Mouse (Mus musculus) ES-Bruce4 (cell line): Measurements from ENCODE around the gene Ski. TPM values are rescaled to one million over a fixed set of nuclear protein-coding genes. Genes with fewer than 3 reads are reported as not detected.

Source experiments
- H3K27ac ChIP-seq: 2 replicates; pipeline ENCODE4 v1.5.1; 2012; ENCODE audit warnings: low read length, inconsistent platforms; ENCODE audit not compliant: insufficient read depth
- H3K27me3 ChIP-seq: 2 replicates; pipeline ENCODE4 v1.6.1; 2012; ENCODE audit warnings: mild to moderate bottlenecking, low read length, inconsistent platforms; ENCODE audit not compliant: control insufficient read depth, poor library complexity, insufficient read depth, severe bottlenecking
- H3K36me3 ChIP-seq: 2 replicates; pipeline ENCODE4 v1.6.1; 2012; ENCODE audit warnings: inconsistent platforms, mild to moderate bottlenecking, low read length, moderate library complexity; ENCODE audit not compliant: control insufficient read depth, poor library complexity, insufficient read depth, severe bottlenecking
- H3K4me1 ChIP-seq: one replicate; pipeline ENCODE4 v1.8.1; 2011; ENCODE audit warnings: low read length; ENCODE audit not compliant: control insufficient read depth, insufficient read depth
- H3K4me3 ChIP-seq: 2 replicates; pipeline ENCODE4 v1.5.1; 2011; ENCODE audit warnings: low read depth, mild to moderate bottlenecking, low read length
- H3K9ac ChIP-seq: 2 replicates; pipeline ENCODE4 v1.6.1; 2012; ENCODE audit warnings: low read depth, mild to moderate bottlenecking, inconsistent platforms; ENCODE audit not compliant: poor library complexity, severe bottlenecking
- H3K9me3 ChIP-seq: replicated peaks from 2 replicates; pipeline ENCODE4 v1.6.1; 2012; ENCODE audit warnings: mild to moderate bottlenecking, low read length, inconsistent platforms; ENCODE audit not compliant: control insufficient read depth, poor library complexity, insufficient read depth, severe bottlenecking
- CTCF ChIP-seq: IDR thresholded peaks from one replicate; pipeline ENCODE4 v1.8.1; 2011; ENCODE audit warnings: low read depth, low read length
- EP300 ChIP-seq: IDR thresholded peaks from 2 replicates; pipeline ENCODE4 v1.6.1; 2011; ENCODE audit warnings: low read depth, low read length; ENCODE audit not compliant: insufficient read depth
- POLR2A ChIP-seq: IDR thresholded peaks from one replicate; pipeline ENCODE4 v1.8.1; 2011; ENCODE audit warnings: low read length; ENCODE audit not compliant: insufficient read depth
- polyA plus RNA-seq: library from polyadenylated mRNA; stranded (reverse); fragments of >200 nt; gene quantifications from 2 replicates; pipeline ENCODE4 v1.2.4, GENCODE M21; 2011; ENCODE audit warnings: low read depth; ENCODE audit not compliant: missing spikeins, insufficient read depth, insufficient read length

Ski gene
- polyA plus RNA-seq, 1 experiment = 67.2 TPM

DNA sequence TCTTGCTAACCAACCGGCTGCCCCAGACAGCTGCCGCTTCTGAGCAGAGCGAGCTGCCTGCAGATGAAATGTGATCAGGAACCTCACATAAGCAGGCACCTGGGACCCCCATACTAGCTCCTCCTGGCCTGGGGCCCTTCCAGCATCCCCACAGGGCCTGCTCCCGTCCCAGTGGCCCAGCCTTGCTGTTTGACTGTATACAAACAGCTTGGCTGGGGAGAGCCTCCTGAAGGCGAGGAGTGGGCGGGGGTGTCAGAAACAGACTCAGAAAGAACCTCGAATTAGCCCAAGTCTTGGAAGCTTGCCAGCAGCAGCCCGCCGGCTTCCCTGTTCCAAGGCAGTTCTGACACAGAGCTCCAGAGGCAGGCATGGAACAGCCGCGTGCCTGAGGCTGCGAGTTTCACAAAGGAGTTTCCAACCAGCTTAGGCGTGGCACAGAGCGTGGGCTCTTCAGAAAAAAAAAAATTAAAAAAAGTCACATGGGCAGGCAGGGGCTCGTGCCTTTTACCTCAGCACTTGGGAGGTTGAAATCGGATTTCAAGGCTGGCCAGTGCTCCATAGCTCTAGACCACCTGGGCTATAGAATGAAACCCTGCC lies 99.8 kb downstream of the Ski start:
- H3K4me1 ChIP-seq = peaks cover 8% of the 10 kb centered on the region
- no peaks in the 10 kb centered on the region for H3K9me3 ChIP-seq
- TF ChIP-seq EP300 = no peak
- TF ChIP-seq POLR2A = no peak
- no peak for TF ChIP-seq CTCF
- no peaks in the 10 kb centered on the region for H3K27me3 ChIP-seq
- no peak overlapping the region for H3K9ac ChIP-seq
- no peak overlapping the region for H3K27ac ChIP-seq
- no peaks in the 10 kb centered on the region for H3K36me3 ChIP-seq
- H3K4me3 ChIP-seq = no peak overlapping the region

DNA sequence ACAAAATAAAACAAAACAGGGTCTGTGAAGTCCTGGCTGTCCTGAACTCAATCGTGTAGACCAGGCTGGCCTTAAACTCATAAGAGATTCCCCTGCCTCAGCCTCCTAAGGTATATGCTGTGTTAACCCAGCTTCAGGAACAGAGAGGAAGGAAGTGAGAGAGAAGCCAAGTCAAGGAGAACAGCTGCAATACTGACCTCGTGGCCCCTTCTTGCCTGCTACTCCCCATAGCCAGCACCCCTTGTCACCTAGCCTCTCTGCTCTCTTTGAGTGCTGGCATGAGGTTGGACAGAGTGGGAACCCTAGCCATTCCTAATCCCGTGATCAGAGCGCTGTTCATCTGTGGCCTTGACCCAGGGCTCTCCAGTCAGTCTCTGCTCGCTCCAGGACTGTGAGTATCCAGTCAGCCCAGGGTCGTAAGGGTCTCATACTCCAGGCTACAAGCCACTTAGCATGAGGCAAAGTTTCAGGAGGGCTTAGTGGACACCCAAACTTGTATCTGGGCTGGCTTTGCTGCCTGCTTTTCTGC lies 100.4 kb downstream of the Ski start:
- Histone ChIP-seq H3K4me1 (peaks cover 8% of the 10 kb centered on the region), H3K36me3 (no peaks in the 10 kb centered on the region), H3K27me3 (no peaks in the 10 kb centered on the region), H3K4me3 (no peak overlapping the region), H3K9me3 (no peaks in the 10 kb centered on the region), H3K9ac (no peak overlapping the region), H3K27ac (no peak overlapping the region)
- TF ChIP-seq POLR2A = no peak
- no peak for TF ChIP-seq EP300
- no peak for TF ChIP-seq CTCF

DNA sequence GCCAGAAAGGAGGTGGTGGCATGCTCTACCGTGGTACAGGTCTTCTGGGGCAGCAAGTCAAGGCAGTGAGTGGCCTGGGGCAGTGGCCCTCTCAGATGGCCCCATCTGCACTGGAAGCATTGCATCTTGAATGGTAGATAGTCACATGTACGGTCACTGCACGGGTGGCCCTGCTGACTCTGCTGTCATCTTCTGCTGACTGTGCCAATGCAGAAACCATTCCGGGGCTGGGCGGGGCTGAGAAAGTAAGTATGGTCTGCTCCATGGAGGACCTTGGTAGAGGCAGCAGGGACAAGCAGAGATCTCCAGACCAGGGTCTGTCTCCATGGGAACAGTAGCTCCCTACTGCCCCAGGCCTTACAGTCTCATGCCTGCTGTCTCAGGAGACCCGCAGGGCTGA lies 101.2 kb downstream of the Ski start:
- Histone ChIP-seq H3K27ac (no peak overlapping the region), H3K27me3 (no peaks in the 10 kb centered on the region), H3K9ac (no peak overlapping the region), H3K4me3 (no peak overlapping the region), H3K9me3 (no peaks in the 10 kb centered on the region), H3K4me1 (peaks cover 8% of the 10 kb centered on the region), H3K36me3 (no peaks in the 10 kb centered on the region)
- TF ChIP-seq EP300 = no peak
- no peak for TF ChIP-seq CTCF
- TF ChIP-seq POLR2A = no peak

DNA sequence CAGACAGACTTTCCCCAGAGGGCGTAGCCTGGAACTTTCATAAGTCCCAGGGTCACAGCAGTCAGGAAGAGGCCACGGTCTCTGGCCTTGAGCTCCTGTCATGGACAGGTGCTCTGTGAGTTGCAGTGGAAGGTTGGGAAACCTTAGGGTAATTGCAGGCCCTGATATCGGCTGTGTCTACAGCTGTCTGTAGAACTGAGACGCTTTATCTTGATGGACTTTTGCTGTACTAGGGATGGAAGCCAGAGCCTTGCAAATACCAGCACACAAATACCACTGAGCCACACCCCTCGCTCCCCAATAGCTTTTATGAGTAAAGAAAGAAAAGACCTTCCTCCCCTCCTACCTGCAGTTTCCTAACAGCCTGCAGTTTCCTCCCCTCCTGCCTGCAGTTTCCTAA lies 101.8 kb downstream of the Ski start:
- peaks cover 8% of the 10 kb centered on the region for H3K4me1 ChIP-seq
- TF ChIP-seq EP300 (no peak), POLR2A (no peak)

DNA sequence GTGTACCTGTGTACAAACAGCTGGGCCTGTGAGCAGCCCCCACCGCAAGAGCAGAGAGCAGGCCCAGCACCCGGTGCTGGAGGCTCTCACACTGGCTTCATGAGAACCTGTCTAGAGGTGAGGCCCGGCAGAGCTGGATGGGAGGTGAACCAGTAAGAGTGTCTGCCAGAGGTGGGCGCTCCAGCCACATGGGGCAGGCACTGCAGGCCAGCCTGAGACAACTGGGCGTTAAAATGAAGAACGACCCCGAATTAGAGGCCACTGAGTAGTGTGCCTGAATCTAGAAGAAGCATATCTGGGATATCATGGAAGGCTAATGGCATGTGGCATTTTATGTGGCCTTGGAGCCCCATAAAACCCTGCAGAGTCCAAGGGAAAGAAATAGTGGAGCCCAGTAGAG lies 102.4 kb downstream of the Ski start:
- no peaks in the 10 kb centered on the region for H3K36me3 ChIP-seq
- no peak overlapping the region for H3K9ac ChIP-seq
- TF ChIP-seq CTCF (peak; percentile 26), EP300 (no peak)
- H3K27ac ChIP-seq = no peak overlapping the region
- H3K4me3 ChIP-seq = no peak overlapping the region
- H3K9me3 ChIP-seq = no peaks in the 10 kb centered on the region
- H3K4me1 ChIP-seq = peaks cover 8% of the 10 kb centered on the region
- no peaks in the 10 kb centered on the region for H3K27me3 ChIP-seq

More for the DNA sequence above, 101.8 kb downstream of the Ski start:
- Histone ChIP-seq H3K9me3 (no peaks in the 10 kb centered on the region), H3K27ac (no peak overlapping the region), H3K9ac (no peak overlapping the region), H3K36me3 (no peaks in the 10 kb centered on the region), H3K27me3 (no peaks in the 10 kb centered on the region), H3K4me3 (no peak overlapping the region)

DNA sequence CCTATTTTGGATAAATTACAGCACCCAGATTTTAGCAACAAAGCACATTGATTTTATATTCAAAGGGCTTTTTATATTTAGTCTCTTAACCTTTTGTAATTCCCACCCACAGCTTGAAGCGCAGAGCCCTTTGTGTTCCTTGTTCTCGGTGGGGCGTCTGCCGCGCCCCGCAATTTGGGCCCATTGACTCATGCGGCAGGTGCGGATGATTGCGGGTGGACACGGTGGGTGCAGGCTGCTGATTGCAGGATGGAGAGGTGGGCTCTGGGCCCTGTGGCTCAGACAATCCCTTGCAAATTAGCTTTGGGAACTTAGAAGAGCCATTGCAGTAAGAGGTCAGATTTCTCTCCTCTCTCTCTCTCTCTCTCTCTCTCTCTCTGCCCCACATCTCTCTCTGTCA lies 104.1 kb downstream of the Ski start:
- no peak overlapping the region for H3K9ac ChIP-seq
- H3K27ac ChIP-seq = no peak overlapping the region
- peaks cover 11% of the 10 kb centered on the region for H3K4me1 ChIP-seq
- no peaks in the 10 kb centered on the region for H3K27me3 ChIP-seq
- no peaks in the 10 kb centered on the region for H3K9me3 ChIP-seq
- H3K36me3 ChIP-seq = no peaks in the 10 kb centered on the region
- no peak for TF ChIP-seq POLR2A
- TF ChIP-seq CTCF = no peak
- TF ChIP-seq EP300 = no peak
- H3K4me3 ChIP-seq = no peak overlapping the region

DNA sequence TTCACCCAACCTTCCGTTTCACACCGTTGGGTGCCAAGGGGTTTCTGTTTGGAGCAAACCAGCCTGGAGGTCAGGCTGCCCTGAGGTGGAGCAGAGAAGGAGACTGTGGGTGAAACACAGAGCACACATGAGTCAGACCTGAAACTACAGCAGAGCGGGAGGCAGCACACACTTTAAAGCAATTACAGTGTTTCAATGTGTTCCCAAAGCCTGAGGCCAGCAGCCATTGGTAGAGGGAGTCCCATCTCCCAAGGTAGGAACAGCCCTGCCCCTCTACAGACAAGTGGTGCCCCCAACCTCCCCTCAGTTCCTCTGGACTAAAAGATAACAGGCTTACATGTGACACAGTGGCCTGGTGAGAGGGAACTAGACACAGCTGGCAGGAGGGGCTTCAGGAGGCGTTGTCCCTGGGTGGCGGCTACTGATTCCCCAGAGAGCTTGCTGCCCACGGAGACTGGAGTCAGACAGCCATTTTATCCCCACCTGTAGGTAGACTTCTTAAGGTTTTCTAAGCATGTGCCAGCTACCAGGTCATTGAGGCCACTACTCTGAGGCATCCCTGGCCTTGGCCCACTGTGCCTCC lies 104.9 kb downstream of the Ski start:
- H3K9ac ChIP-seq = no peak overlapping the region
- no peaks in the 10 kb centered on the region for H3K27me3 ChIP-seq
- H3K4me1 ChIP-seq = peaks cover 11% of the 10 kb centered on the region
- no peak overlapping the region for H3K4me3 ChIP-seq
- H3K9me3 ChIP-seq = no peaks in the 10 kb centered on the region
- no peak overlapping the region for H3K27ac ChIP-seq
- H3K36me3 ChIP-seq = no peaks in the 10 kb centered on the region
- TF ChIP-seq EP300 (no peak), CTCF (no peak), POLR2A (no peak)
